Mouse (Mus musculus): ENCODE measurements around the gene Ppp1r2.

GRCm38 (mm10) chr16:31276539-31276938 is 1.5 kb upstream of the Ppp1r2 start:
- TF ChIP-seq GATA1 (IDR thresholded peaks at IDR 0.05; ENCODE audit: borderline replicate concordance, low read length): no peak
- TF ChIP-seq FLI1 (IDR thresholded peaks at IDR 0.05; ENCODE audit: low read length): no peak
